Mouse (Mus musculus): ENCODE results near the gene Mamstr. TPM values are rescaled to one million over a fixed set of nuclear protein-coding genes. Genes with fewer than 3 reads are reported as not detected.
A peak's percentile ranks its signal among the peaks of the same experiment; 100 is the strongest.

Mamstr gene
- polyA plus RNA-seq, 1 experiment from 2014 or later, result 21.4 TPM

GRCm38 (mm10) chr7:45683396-45684050 is 43.7 kb downstream of the Mamstr start, which contains the start of gene Ntn5:
Gene Ntn5, plus strand, starts transcription at chr7:45684022.
- no peak for ATAC-seq (ENCODE audit: insufficient number of reproducible peaks, low FRiP score, low TSS enrichment, low read depth)
- H3K4me2 ChIP-seq (replicated peaks), result peak within 1 kb of the TSS; percentile 39; the same call in 1 of the 2 replicates

GRCm38 (mm10) chr7:45685811-45686210 is 46.0 kb downstream of the Mamstr start:
- Histone ChIP-seq H3K4me3 (replicated peaks) (peak overlapping the region; percentile 22), H3K27me3 (no peaks in the 10 kb centered on the region), H3K36me3 (no peaks in the 10 kb centered on the region), H3K4me1 (peaks cover 48% of the 10 kb centered on the region), H3K4me2 (replicated peaks) (peak overlapping the region; percentile 39), H3K9me3 (replicated peaks) (no peaks in the 10 kb centered on the region), H3K9ac (no peak overlapping the region), H3K27ac (replicated peaks) (peak overlapping the region; percentile 79)
- WGBS, result 27% methylated on average over 10 of the region's 10 CpGs
- ATAC-seq (ENCODE audit: insufficient number of reproducible peaks, low FRiP score, low TSS enrichment, low read depth), result no peak

More at GRCm38 (mm10) chr7:45683396-45684050, 43.7 kb downstream of the Mamstr start, which contains the start of gene Ntn5:
- Histone ChIP-seq H3K36me3 (no peaks in the 10 kb centered on the region), H3K4me1 (peaks cover 48% of the 10 kb centered on the region), H3K27ac (replicated peaks) (peak within 1 kb of the TSS; percentile 79), H3K27me3 (no peaks in the 10 kb centered on the region), H3K9ac (0 out of 2 replicates have a peak within 1 kb of the TSS, but pooled peaks have one; percentile 1), H3K4me3 (replicated peaks) (peak within 1 kb of the TSS; percentile 22; the same call in 1 of the 2 replicates), H3K9me3 (replicated peaks) (no peaks in the 10 kb centered on the region)
- WGBS, result 68% methylated on average over 7 of the region's 7 CpGs

- no peak overlapping the region for H3K4me3 ChIP-seq (replicated peaks)
- H3K9ac ChIP-seq, result no peak overlapping the region
- no peak overlapping the region for H3K4me2 ChIP-seq (replicated peaks)
- ATAC-seq (ENCODE audit: insufficient number of reproducible peaks, low FRiP score, low TSS enrichment, low read depth), result no peak
- no peak overlapping the region for H3K27ac ChIP-seq (replicated peaks)
- no peaks in the 10 kb centered on the region for H3K27me3 ChIP-seq
- H3K36me3 ChIP-seq, result no peaks in the 10 kb centered on the region
- WGBS, result 60% methylated on average over 3 of the region's 3 CpGs
- H3K9me3 ChIP-seq (replicated peaks), result no peaks in the 10 kb centered on the region
- peaks cover 48% of the 10 kb centered on the region for H3K4me1 ChIP-seq
Observed at GRCm38 (mm10) chr7:45686841-45687240, 47.1 kb downstream of the Mamstr start.

GRCm38 (mm10) chr7:45689099-45689498 is 49.3 kb downstream of the Mamstr start:
- Histone ChIP-seq H3K36me3 (no peaks in the 10 kb centered on the region), H3K4me2 (replicated peaks) (no peak overlapping the region), H3K9ac (no peak overlapping the region), H3K4me1 (peaks cover 32% of the 10 kb centered on the region), H3K4me3 (replicated peaks) (no peak overlapping the region), H3K27ac (replicated peaks) (no peak overlapping the region), H3K9me3 (replicated peaks) (no peaks in the 10 kb centered on the region), H3K27me3 (no peaks in the 10 kb centered on the region)
- 55% methylated on average over 6 of the region's 6 CpGs for WGBS
- ATAC-seq (ENCODE audit: insufficient number of reproducible peaks, low FRiP score, low TSS enrichment, low read depth), result no peak

- no peak for ATAC-seq (ENCODE audit: insufficient number of reproducible peaks, low FRiP score, low TSS enrichment, low read depth)
- 74% methylated on average over 11 of the region's 11 CpGs for WGBS
Observed at GRCm38 (mm10) chr7:45689800-45690199, 50.0 kb downstream of the Mamstr start.

GRCm38 (mm10) chr7:45692364-45692763 is 52.6 kb downstream of the Mamstr start:
- Histone ChIP-seq H3K36me3 (no peaks in the 10 kb centered on the region), H3K27me3 (no peaks in the 10 kb centered on the region), H3K9me3 (replicated peaks) (no peaks in the 10 kb centered on the region), H3K4me1 (peaks cover 17% of the 10 kb centered on the region), H3K27ac (replicated peaks) (no peak overlapping the region), H3K4me2 (replicated peaks) (no peak overlapping the region), H3K9ac (no peak overlapping the region), H3K4me3 (replicated peaks) (no peak overlapping the region)
- WGBS, result 85% methylated on average over 2 of the region's 2 CpGs
- ATAC-seq (ENCODE audit: insufficient number of reproducible peaks, low FRiP score, low TSS enrichment, low read depth), result no peak

More at GRCm38 (mm10) chr7:45689800-45690199, 50.0 kb downstream of the Mamstr start:
- H3K36me3 ChIP-seq, result no peaks in the 10 kb centered on the region
- H3K4me1 ChIP-seq, result peaks cover 31% of the 10 kb centered on the region
- H3K9ac ChIP-seq, result no peak overlapping the region
- H3K27ac ChIP-seq (replicated peaks), result no peak overlapping the region
- H3K9me3 ChIP-seq (replicated peaks), result no peaks in the 10 kb centered on the region
- no peak overlapping the region for H3K4me3 ChIP-seq (replicated peaks)
- H3K27me3 ChIP-seq, result no peaks in the 10 kb centered on the region
- no peak overlapping the region for H3K4me2 ChIP-seq (replicated peaks)

GRCm38 (mm10) chr7:45693921-45694591 is 54.3 kb downstream of the Mamstr start, which contains the start of gene Sec1:
Gene Sec1, minus strand, starts transcription at chr7:45694402.
- ATAC-seq (ENCODE audit: insufficient number of reproducible peaks, low FRiP score, low TSS enrichment, low read depth), result no peak
- H3K9me3 ChIP-seq (replicated peaks), result no peaks in the 10 kb centered on the region
- peak within 1 kb of the TSS; percentile 83 for H3K27ac ChIP-seq (replicated peaks)
- WGBS, result 92% methylated on average over 50 of the region's 50 CpGs
- no peak within 1 kb of the TSS for H3K4me2 ChIP-seq (replicated peaks)
- H3K9ac ChIP-seq, result no peak within 1 kb of the TSS
- no peak within 1 kb of the TSS for H3K4me3 ChIP-seq (replicated peaks)
- H3K36me3 ChIP-seq, result no peaks in the 10 kb centered on the region
- H3K27me3 ChIP-seq, result peaks cover 8% of the 10 kb centered on the region
- peaks cover 17% of the 10 kb centered on the region for H3K4me1 ChIP-seq

- H3K27ac ChIP-seq (replicated peaks), result peak overlapping the region; percentile 83
- no peaks in the 10 kb centered on the region for H3K36me3 ChIP-seq
- peaks cover 18% of the 10 kb centered on the region for H3K27me3 ChIP-seq
- no peak overlapping the region for H3K4me3 ChIP-seq (replicated peaks)
- WGBS, result 20% methylated on average over 6 of the region's 6 CpGs
- ATAC-seq (ENCODE audit: insufficient number of reproducible peaks, low FRiP score, low TSS enrichment, low read depth), result peak; percentile 53
- H3K4me2 ChIP-seq (replicated peaks), result no peak overlapping the region
- peaks cover 27% of the 10 kb centered on the region for H3K4me1 ChIP-seq
- no peak overlapping the region for H3K9ac ChIP-seq
- H3K9me3 ChIP-seq (replicated peaks), result no peaks in the 10 kb centered on the region
Observed at GRCm38 (mm10) chr7:45695098-45695497, 55.3 kb downstream of the Mamstr start.

Other genes starting within 250 kb of the Mamstr start
- 212 and 214 TPM in 2 replicates for gene Snrnp70, start 244.2 kb upstream of the Mamstr start, polyA plus RNA-seq (2015; fragmentation: Nextera tagmentation; extraction: Ambion mirVana)
- 0.22 and 0.36 TPM in 2 replicates for gene Kcna7, start 234.3 kb upstream of the Mamstr start, polyA plus RNA-seq (2015; fragmentation: Nextera tagmentation; extraction: Ambion mirVana)
- gene Ntf5, start 226.3 kb upstream of the Mamstr start, polyA plus RNA-seq (2015; fragmentation: Nextera tagmentation; extraction: Ambion mirVana), result 3.7 and 4.9 TPM in 2 replicates
- 2.0 and 4.8 TPM in 2 replicates for gene Lhb, start 219.2 kb upstream of the Mamstr start, polyA plus RNA-seq (2015; fragmentation: Nextera tagmentation; extraction: Ambion mirVana)
- gene Gys1, start 205.1 kb upstream of the Mamstr start, polyA plus RNA-seq (2015; fragmentation: Nextera tagmentation; extraction: Ambion mirVana), result 40.6 and 42.0 TPM in 2 replicates
- gene Ruvbl2, start 201.9 kb upstream of the Mamstr start, polyA plus RNA-seq (2015; fragmentation: Nextera tagmentation; extraction: Ambion mirVana), result 146 and 159 TPM in 2 replicates
- gene Ftl1, start 180.1 kb upstream of the Mamstr start, polyA plus RNA-seq (2015; fragmentation: Nextera tagmentation; extraction: Ambion mirVana), result 4,629 and 4,755 TPM in 2 replicates
- gene Bax, start 173.1 kb upstream of the Mamstr start, polyA plus RNA-seq (2015; fragmentation: Nextera tagmentation; extraction: Ambion mirVana), result 156 and 158 TPM in 2 replicates
- gene Tulp2, start 158.1 kb upstream of the Mamstr start, polyA plus RNA-seq (2015; fragmentation: Nextera tagmentation; extraction: Ambion mirVana), result 1.1 and 1.8 TPM in 2 replicates
- not detected in 2 replicates for gene Gm45808, start 153.2 kb upstream of the Mamstr start, polyA plus RNA-seq (2015; fragmentation: Nextera tagmentation; extraction: Ambion mirVana)
- 4.4 and 5.1 TPM in 2 replicates for gene Dhdh, start 151.2 kb upstream of the Mamstr start, polyA plus RNA-seq (2015; fragmentation: Nextera tagmentation; extraction: Ambion mirVana)
- gene Nucb1, start 129.6 kb upstream of the Mamstr start, polyA plus RNA-seq (2015; fragmentation: Nextera tagmentation; extraction: Ambion mirVana), result 258 and 262 TPM in 2 replicates
- gene Ppp1r15a, start 113.7 kb upstream of the Mamstr start, polyA plus RNA-seq (2015; fragmentation: Nextera tagmentation; extraction: Ambion mirVana), result 27.5 and 29.6 TPM in 2 replicates
- 7.5 and 7.6 TPM in 2 replicates for gene Plekha4, start 113.6 kb upstream of the Mamstr start, polyA plus RNA-seq (2015; fragmentation: Nextera tagmentation; extraction: Ambion mirVana)
- 2.1 and 3.3 TPM in 2 replicates for gene Hsd17b14, start 85.1 kb upstream of the Mamstr start, polyA plus RNA-seq (2015; fragmentation: Nextera tagmentation; extraction: Ambion mirVana)
- 63.0 and 65.1 TPM in 2 replicates for gene Bcat2, start 69.8 kb upstream of the Mamstr start, polyA plus RNA-seq (2015; fragmentation: Nextera tagmentation; extraction: Ambion mirVana)
- gene Fgf21, start 24.5 kb upstream of the Mamstr start, polyA plus RNA-seq (2015; fragmentation: Nextera tagmentation; extraction: Ambion mirVana), result 0.95 and 1.2 TPM in 2 replicates
- 4.8 and 5.3 TPM in 2 replicates for gene Fut1, start 22.7 kb upstream of the Mamstr start, polyA plus RNA-seq (2015; fragmentation: Nextera tagmentation; extraction: Ambion mirVana)
- gene Izumo1, start 18.2 kb upstream of the Mamstr start, polyA plus RNA-seq (2015; fragmentation: Nextera tagmentation; extraction: Ambion mirVana), result 0.38 and 0.41 TPM in 2 replicates
- 14.5 and 15.3 TPM in 2 replicates for gene Rasip1, start 12.5 kb upstream of the Mamstr start, polyA plus RNA-seq (2015; fragmentation: Nextera tagmentation; extraction: Ambion mirVana)
- gene Fut2, start 26.4 kb downstream of the Mamstr start, polyA plus RNA-seq (2015; fragmentation: Nextera tagmentation; extraction: Ambion mirVana), result 6.3 and 6.5 TPM in 2 replicates
- gene Ntn5, start 44.0 kb downstream of the Mamstr start, polyA plus RNA-seq (2015; fragmentation: Nextera tagmentation; extraction: Ambion mirVana), result 10.8 and 11.7 TPM in 2 replicates
- gene Sec1, start 54.4 kb downstream of the Mamstr start, polyA plus RNA-seq (2015; fragmentation: Nextera tagmentation; extraction: Ambion mirVana), result 9.6 and 11.1 TPM in 2 replicates
- gene Car11, start 59.9 kb downstream of the Mamstr start, polyA plus RNA-seq (2015; fragmentation: Nextera tagmentation; extraction: Ambion mirVana), result 17.2 and 17.7 TPM in 2 replicates
- 6.8 and 7.0 TPM in 2 replicates for gene Dbp, start 65.1 kb downstream of the Mamstr start, polyA plus RNA-seq (2015; fragmentation: Nextera tagmentation; extraction: Ambion mirVana)
- 1,062 and 1,100 TPM in 2 replicates for gene Rpl18, start 75.5 kb downstream of the Mamstr start, polyA plus RNA-seq (2015; fragmentation: Nextera tagmentation; extraction: Ambion mirVana)
- gene Sphk2, start 78.0 kb downstream of the Mamstr start, polyA plus RNA-seq (2015; fragmentation: Nextera tagmentation; extraction: Ambion mirVana), result 38.4 and 43.4 TPM in 2 replicates
- gene Fam83e, start 81.2 kb downstream of the Mamstr start, polyA plus RNA-seq (2015; fragmentation: Nextera tagmentation; extraction: Ambion mirVana), result 2.1 and 3.2 TPM in 2 replicates
- gene Spaca4, start 85.8 kb downstream of the Mamstr start, polyA plus RNA-seq (2015; fragmentation: Nextera tagmentation; extraction: Ambion mirVana), result 0.24 and 0.25 TPM in 2 replicates
- 1.9 TPM in 2 replicates for gene Lmtk3, start 143.8 kb downstream of the Mamstr start, polyA plus RNA-seq (2015; fragmentation: Nextera tagmentation; extraction: Ambion mirVana)
- gene Sult2b1, start 144.7 kb downstream of the Mamstr start, polyA plus RNA-seq (2015; fragmentation: Nextera tagmentation; extraction: Ambion mirVana), result 49.6 and 55.7 TPM in 2 replicates
- 124 and 129 TPM in 2 replicates for gene Cyth2, start 174.6 kb downstream of the Mamstr start, polyA plus RNA-seq (2015; fragmentation: Nextera tagmentation; extraction: Ambion mirVana)
- 1.4 and 1.7 TPM in 2 replicates for gene Kcnj14, start 184.8 kb downstream of the Mamstr start, polyA plus RNA-seq (2015; fragmentation: Nextera tagmentation; extraction: Ambion mirVana)
- gene Grwd1, start 191.0 kb downstream of the Mamstr start, polyA plus RNA-seq (2015; fragmentation: Nextera tagmentation; extraction: Ambion mirVana), result 57.3 and 58.0 TPM in 2 replicates
- 83.7 and 98.4 TPM in 2 replicates for gene Kdelr1, start 232.8 kb downstream of the Mamstr start, polyA plus RNA-seq (2015; fragmentation: Nextera tagmentation; extraction: Ambion mirVana)
- gene Grin2d, start 238.4 kb downstream of the Mamstr start, polyA plus RNA-seq (2015; fragmentation: Nextera tagmentation; extraction: Ambion mirVana), result 0.67 and 0.79 TPM in 2 replicates